Mouse (Mus musculus) fat pad, adult 2 months (tissue): Measurements from ENCODE around the gene Dgki.
A peak's percentile ranks its signal among the peaks of the same experiment; 100 is the strongest.
"Not testable (repeated sequence)": the region's sequence is repeated elsewhere in the genome, so short reads cannot be mapped to it uniquely, and the experiment has no call there.

Source experiments
- DNase-seq: peaks from one replicate; pipeline ENCODE4 v3.0.0-alpha.2; 2011; ENCODE audit warnings: low read depth, low spot score; ENCODE audit errors: extremely low read depth

Gene Dgki

GRCm38 (mm10) chr6:37154051-37154450 is 145.9 kb downstream of the Dgki start:
- DNase-seq, result no peak

- DNase-seq, result no peak
Observed at GRCm38 (mm10) chr6:37150483-37150882, 149.5 kb downstream of the Dgki start.

GRCm38 (mm10) chr6:37150038-37150437 is 149.9 kb downstream of the Dgki start:
- DNase-seq, result no peak

- DNase-seq, result no peak
Observed at GRCm38 (mm10) chr6:37149196-37149595, 150.8 kb downstream of the Dgki start.

- no peak for DNase-seq
Observed at GRCm38 (mm10) chr6:37147431-37148022, 152.5 kb downstream of the Dgki start.

GRCm38 (mm10) chr6:37143867-37144163 is 156.2 kb downstream of the Dgki start:
- no peak for DNase-seq

GRCm38 (mm10) chr6:37142991-37143866 is 156.8 kb downstream of the Dgki start:
- peak; percentile 37 for DNase-seq

GRCm38 (mm10) chr6:37138816-37139215 is 161.2 kb downstream of the Dgki start:
- peak; percentile 73 for DNase-seq

- no peak for DNase-seq
Observed at GRCm38 (mm10) chr6:37131257-37131656, 168.7 kb downstream of the Dgki start.

- DNase-seq, result no peak
Observed at GRCm38 (mm10) chr6:37120417-37121154, 179.4 kb downstream of the Dgki start.

GRCm38 (mm10) chr6:37119205-37119604 is 180.8 kb downstream of the Dgki start:
- DNase-seq, result no peak

GRCm38 (mm10) chr6:37113048-37113447 is 186.9 kb downstream of the Dgki start:
- DNase-seq, result no peak

GRCm38 (mm10) chr6:37106236-37106635 is 193.7 kb downstream of the Dgki start:
- not testable (repeated sequence) for DNase-seq

- DNase-seq, result peak; percentile 69
Observed at GRCm38 (mm10) chr6:37100413-37100812, 199.6 kb downstream of the Dgki start.

- DNase-seq, result no peak
Observed at GRCm38 (mm10) chr6:37097356-37098155, 202.4 kb downstream of the Dgki start.

GRCm38 (mm10) chr6:37096840-37097305 is 203.1 kb downstream of the Dgki start:
- no peak for DNase-seq

- DNase-seq, result no peak
Observed at GRCm38 (mm10) chr6:37089148-37090111, 210.6 kb downstream of the Dgki start.

GRCm38 (mm10) chr6:37082990-37083389 is 217.0 kb downstream of the Dgki start:
- no peak for DNase-seq

- DNase-seq, result no peak
Observed at GRCm38 (mm10) chr6:37072401-37073016, 227.5 kb downstream of the Dgki start.
